Mouse (Mus musculus) C2C12 (cell line): Measurements from ENCODE around the gene Sprr2i. TPM values are rescaled to one million over a fixed set of nuclear protein-coding genes. Genes with fewer than 3 reads are reported as not detected.
A peak's percentile ranks its signal among the peaks of the same experiment; 100 is the strongest.

ENCODE experiments used
- H3K27me3 ChIP-seq: one replicate; pipeline ENCODE4 v1.6.1; 2011; ENCODE audit not compliant: control insufficient read depth, insufficient read depth, insufficient read length
- H3K36me3 ChIP-seq: one replicate; pipeline ENCODE4 v1.6.1; 2011; ENCODE audit not compliant: control insufficient read depth, insufficient read depth
- H3K4me3 ChIP-seq: one replicate; pipeline ENCODE4 v1.5.1; 2011; ENCODE audit warnings: mild to moderate bottlenecking, control low read depth; ENCODE audit not compliant: poor library complexity, insufficient read depth, severe bottlenecking
- H3K79me2 ChIP-seq: one replicate; pipeline ENCODE4 v1.6.1; 2011; ENCODE audit not compliant: control insufficient read depth, insufficient read depth
- H3K79me3 ChIP-seq: one replicate; pipeline ENCODE4 v1.6.1; 2011; ENCODE audit warnings: low read depth, control low read depth
- H3ac ChIP-seq: one replicate; pipeline ENCODE3; 2011; ENCODE audit warnings: low read depth; ENCODE audit not compliant: control insufficient read depth, insufficient read length
- CEBPB ChIP-seq: IDR thresholded peaks from one replicate; pipeline ENCODE4 v1.6.1; 2011; ENCODE audit warnings: low read depth, mild to moderate bottlenecking, control low read depth, moderate library complexity
- CTCF ChIP-seq: IDR thresholded peaks from one replicate; pipeline ENCODE4 v1.5.1; 2011; ENCODE audit not compliant: control insufficient read depth, insufficient read depth, insufficient read length
- FOSL1 ChIP-seq: IDR thresholded peaks from one replicate; pipeline ENCODE4 v1.8.0; 2011; ENCODE audit warnings: mild to moderate bottlenecking, low read length; ENCODE audit not compliant: poor library complexity, insufficient read depth, severe bottlenecking
- MAX ChIP-seq: IDR thresholded peaks from one replicate; pipeline ENCODE4 v1.6.1; 2011; ENCODE audit warnings: mild to moderate bottlenecking, control low read depth
- MYOD1 ChIP-seq: IDR thresholded peaks from one replicate; pipeline ENCODE4 v1.6.1; 2011; ENCODE audit warnings: low read depth; ENCODE audit not compliant: control insufficient read depth, insufficient read length
- MYOG ChIP-seq: IDR thresholded peaks from one replicate; pipeline ENCODE4 v1.6.1; 2011; ENCODE audit not compliant: control insufficient read depth, insufficient read length; ENCODE audit errors: extremely low read depth
- USF1 ChIP-seq: IDR thresholded peaks from one replicate; pipeline ENCODE4 v1.6.1; 2011; ENCODE audit warnings: low read depth, mild to moderate bottlenecking, control low read depth, moderate library complexity
- polyA plus RNA-seq: library from polyadenylated mRNA; unstranded; fragments of >200 nt; fragmentation: generic; extraction: Trizol; gene quantifications from one replicate; pipeline ENCODE4 v1.2.1, GENCODE M21; 2012; ENCODE audit warnings: missing spikeins

Sprr2i gene
- polyA plus RNA-seq, 1 experiment = not detected

GRCm38 (mm10) chr3:92429323-92429722 lies 21.5 kb downstream of the Sprr2i start, which contains the start of gene Gm9774:
Gm9774 (minus strand) TSS chr3:92429423.
- no peak for TF ChIP-seq FOSL1
- TF ChIP-seq MYOG = no peak
- TF ChIP-seq MAX = no peak
- TF ChIP-seq CTCF = no peak
- TF ChIP-seq USF1 = no peak
- TF ChIP-seq CEBPB = no peak
- no peak for TF ChIP-seq MYOD1
- no peaks in the 10 kb centered on the region for H3K27me3 ChIP-seq
- H3ac ChIP-seq = no peak within 1 kb of the TSS
- H3K4me3 ChIP-seq = no peak within 1 kb of the TSS
- no peaks in the 10 kb centered on the region for H3K79me3 ChIP-seq
- H3K36me3 ChIP-seq = no peaks in the 10 kb centered on the region
- H3K79me2 ChIP-seq = no peaks in the 10 kb centered on the region

- H3K36me3 ChIP-seq = no peaks in the 10 kb centered on the region
- H3ac ChIP-seq = no peak within 1 kb of the TSS
- TF ChIP-seq MYOD1 (no peak), CEBPB (no peak), MYOG (no peak), USF1 (no peak), FOSL1 (no peak), MAX (no peak), CTCF (no peak)
- no peaks in the 10 kb centered on the region for H3K79me2 ChIP-seq
- H3K79me3 ChIP-seq = no peaks in the 10 kb centered on the region
- H3K27me3 ChIP-seq = no peaks in the 10 kb centered on the region
- no peak within 1 kb of the TSS for H3K4me3 ChIP-seq
Measured at GRCm38 (mm10) chr3:92432282-92432681, 24.5 kb downstream of the Sprr2i start, which contains the start of gene Sprr2k. Sprr2k (plus strand) TSS chr3:92432582.

GRCm38 (mm10) chr3:92438689-92439088 lies 30.9 kb downstream of the Sprr2i start, which contains the start of gene Sprr1b:
Sprr1b (minus strand) TSS chr3:92438789.
- Histone ChIP-seq H3K36me3 (no peaks in the 10 kb centered on the region), H3ac (no peak within 1 kb of the TSS), H3K79me3 (no peaks in the 10 kb centered on the region), H3K27me3 (no peaks in the 10 kb centered on the region), H3K79me2 (no peaks in the 10 kb centered on the region), H3K4me3 (no peak within 1 kb of the TSS)
- TF ChIP-seq CTCF = no peak
- TF ChIP-seq FOSL1 = no peak
- TF ChIP-seq CEBPB = no peak

GRCm38 (mm10) chr3:92440177-92440576 lies 32.4 kb downstream of the Sprr2i start:
- H3K36me3 ChIP-seq = no peaks in the 10 kb centered on the region
- TF ChIP-seq CEBPB (peak; percentile 87), MAX (no peak), USF1 (no peak), CTCF (no peak), FOSL1 (no peak)
- no peak overlapping the region for H3ac ChIP-seq
- no peaks in the 10 kb centered on the region for H3K27me3 ChIP-seq
- H3K4me3 ChIP-seq = no peak overlapping the region
- no peaks in the 10 kb centered on the region for H3K79me3 ChIP-seq
- no peaks in the 10 kb centered on the region for H3K79me2 ChIP-seq

GRCm38 (mm10) chr3:92455151-92455550 lies 47.4 kb downstream of the Sprr2i start:
- TF ChIP-seq FOSL1 (no peak), MYOG (no peak), CTCF (no peak), MAX (no peak), USF1 (no peak), CEBPB (no peak), MYOD1 (no peak)
- H3K79me2 ChIP-seq = no peaks in the 10 kb centered on the region
- H3K4me3 ChIP-seq = no peak overlapping the region
- no peaks in the 10 kb centered on the region for H3K36me3 ChIP-seq
- no peaks in the 10 kb centered on the region for H3K79me3 ChIP-seq
- H3ac ChIP-seq = no peak overlapping the region
- H3K27me3 ChIP-seq = no peaks in the 10 kb centered on the region

GRCm38 (mm10) chr3:92458620-92459019 lies 50.8 kb downstream of the Sprr2i start, which contains the start of gene Sprr3:
Sprr3 (minus strand) TSS chr3:92458720.
- H3K4me3 ChIP-seq = no peak within 1 kb of the TSS
- no peak within 1 kb of the TSS for H3ac ChIP-seq
- H3K36me3 ChIP-seq = no peaks in the 10 kb centered on the region
- no peaks in the 10 kb centered on the region for H3K27me3 ChIP-seq
- H3K79me3 ChIP-seq = no peaks in the 10 kb centered on the region
- H3K79me2 ChIP-seq = no peaks in the 10 kb centered on the region
- TF ChIP-seq MYOG (no peak), USF1 (no peak), MYOD1 (no peak), CTCF (no peak), FOSL1 (no peak), MAX (no peak), CEBPB (no peak)

Other genes starting within 250 kb of the Sprr2i start
- 0.06 TPM for gene Sprr2a1, start 192.2 kb upstream of the Sprr2i start, polyA plus RNA-seq
- gene Sprr2a2, start 192.1 kb upstream of the Sprr2i start, polyA plus RNA-seq = 2.6 TPM
- gene Sprr2a3, start 122.6 kb upstream of the Sprr2i start, polyA plus RNA-seq = 0.13 TPM
- 0.11 TPM for gene Sprr2b, start 91.4 kb upstream of the Sprr2i start, polyA plus RNA-seq
- not detected for gene Sprr2d, start 68.9 kb upstream of the Sprr2i start, polyA plus RNA-seq
- gene Sprr2e, start 55.8 kb upstream of the Sprr2i start, polyA plus RNA-seq = 0.06 TPM
- gene Sprr2f, start 42.8 kb upstream of the Sprr2i start, polyA plus RNA-seq = not detected
- gene Sprr2h, start 22.3 kb upstream of the Sprr2i start, polyA plus RNA-seq = 1.8 TPM
- 0.16 TPM for gene Sprr2j-ps, start 10.1 kb downstream of the Sprr2i start, polyA plus RNA-seq
- gene Gm9774, start 21.4 kb downstream of the Sprr2i start, polyA plus RNA-seq = 8.5 TPM
- gene Sprr2k, start 24.6 kb downstream of the Sprr2i start, polyA plus RNA-seq = 4.0 TPM
- gene Sprr1b, start 30.8 kb downstream of the Sprr2i start, polyA plus RNA-seq = 0.46 TPM
- gene Sprr3, start 50.7 kb downstream of the Sprr2i start, polyA plus RNA-seq = not detected
- 23.8 TPM for gene Sprr1a, start 77.9 kb downstream of the Sprr2i start, polyA plus RNA-seq
- gene Sprr4, start 92.5 kb downstream of the Sprr2i start, polyA plus RNA-seq = not detected
- not detected for gene 2310046K23Rik, start 126.5 kb downstream of the Sprr2i start, polyA plus RNA-seq
- 0.04 TPM for gene Ivl, start 165.7 kb downstream of the Sprr2i start, polyA plus RNA-seq
- not detected for gene Smcp, start 181.0 kb downstream of the Sprr2i start, polyA plus RNA-seq
- gene 2210017I01Rik, start 199.5 kb downstream of the Sprr2i start, polyA plus RNA-seq = not detected
- gene Lce6a, start 213.7 kb downstream of the Sprr2i start, polyA plus RNA-seq = not detected
- gene Lce1a1, start 240.3 kb downstream of the Sprr2i start, polyA plus RNA-seq = not detected
- not detected for gene Lce1b, start 248.9 kb downstream of the Sprr2i start, polyA plus RNA-seq